Mouse (Mus musculus) MEL (cell line): ENCODE measurements around the gene Inpp4a. TPM values are rescaled to one million over a fixed set of nuclear protein-coding genes. Genes with fewer than 3 reads are reported as not detected.

Source experiments
- DNase-seq: peaks from one replicate; pipeline ENCODE4 v3.0.0; 2011; ENCODE audit warnings: low read depth, low spot score
- H3K27ac ChIP-seq: 2 replicates; pipeline ENCODE4 v1.5.1; 2012; ENCODE audit warnings: low read depth, mild to moderate bottlenecking, control low read depth, low read length, moderate library complexity; ENCODE audit not compliant: control insufficient read depth
- H3K27me3 ChIP-seq, 2 experiments: fragments of 150-350 bp in 1 of 2; sonication (generic) in 1 of 2; 2 replicates each; pipeline ENCODE4 v1.6.1; 2012; ENCODE audit warnings: low read length in 2 of 2, mild to moderate bottlenecking in 2 of 2, improper control_type of control experiment in 1 of 2, moderate library complexity in 1 of 2; ENCODE audit not compliant: insufficient read depth in 2 of 2, control insufficient read depth in 1 of 2
- H3K36me3 ChIP-seq, 2 experiments: 2 replicates each; pipeline ENCODE4 v1.6.1; 2012 to 2014; ENCODE audit warnings: low read length in 2 of 2, improper control_type of control experiment in 1 of 2, inconsistent platforms in 1 of 2, mild to moderate bottlenecking in 1 of 2; ENCODE audit not compliant: insufficient read depth in 2 of 2, control insufficient read depth in 1 of 2
- H3K4me1 ChIP-seq, 2 experiments: fragments of 150-350 bp in 1 of 2; sonication (generic) in 1 of 2; 2 replicates each; pipeline ENCODE4 v1.6.1; 2012; ENCODE audit warnings: low read length in 2 of 2, improper control_type of control experiment in 1 of 2, mild to moderate bottlenecking in 1 of 2; ENCODE audit not compliant: insufficient read depth in 2 of 2, control insufficient read depth in 1 of 2
- H3K4me3 ChIP-seq, 2 experiments: fragments of 150-350 bp in 1 of 2; sonication (generic) in 1 of 2; 2 replicates each; pipeline ENCODE4 v1.5.1; 2012; ENCODE audit warnings: low read depth in 2 of 2, low read length in 2 of 2, mild to moderate bottlenecking in 2 of 2, moderate library complexity in 2 of 2, control low read depth in 1 of 2, improper control_type of control experiment in 1 of 2; ENCODE audit not compliant: control insufficient read depth in 1 of 2, insufficient read depth in 1 of 2
- H3K79me2 ChIP-seq: 2 replicates; pipeline ENCODE4 v1.6.1; 2012; ENCODE audit warnings: mild to moderate bottlenecking, low read length, moderate library complexity; ENCODE audit not compliant: control insufficient read depth, poor library complexity, insufficient read depth
- H3K9ac ChIP-seq: 2 replicates; pipeline ENCODE4 v1.6.1; 2012; ENCODE audit warnings: low read depth, mild to moderate bottlenecking, control low read depth, low read length, moderate library complexity; ENCODE audit not compliant: control insufficient read depth, poor library complexity, severe bottlenecking
- H3K9me3 ChIP-seq: fragments of 150-350 bp; sonication (generic); replicated peaks from 2 replicates; pipeline ENCODE4 v1.6.1; 2012; ENCODE audit warnings: mild to moderate bottlenecking, low read length, improper control_type of control experiment, moderate library complexity; ENCODE audit not compliant: insufficient read depth
- BHLHE40 ChIP-seq: IDR thresholded peaks from 2 replicates; pipeline ENCODE4 v1.6.1; 2012; ENCODE audit warnings: low read depth, mild to moderate bottlenecking, inconsistent platforms, low read length, improper control_type of control experiment, borderline replicate concordance
- CHD1 ChIP-seq: IDR thresholded peaks from 2 replicates; pipeline ENCODE4 v1.6.1; 2012; ENCODE audit warnings: low read depth, mild to moderate bottlenecking, inconsistent platforms, low read length, improper control_type of control experiment
- CHD2 ChIP-seq: IDR thresholded peaks from 2 replicates; pipeline ENCODE4 v1.6.1; 2011; ENCODE audit warnings: low read length, improper control_type of control experiment
- CTCF ChIP-seq, 3 experiments: IDR thresholded peaks in 2 of 3; conservative IDR thresholded peaks in 1 of 3; 2 replicates each; pipeline ENCODE4 v1.5.1; 2011 to 2012; ENCODE audit warnings: low read length in 3 of 3, low read depth in 2 of 3, mild to moderate bottlenecking in 2 of 3, improper control_type of control experiment in 1 of 3, inconsistent platforms in 1 of 3, mixed read lengths in 1 of 3, moderate library complexity in 1 of 3; ENCODE audit not compliant: control insufficient read depth in 1 of 3, insufficient read depth in 1 of 3, poor library complexity in 1 of 3, severe bottlenecking in 1 of 3
- E2F4 ChIP-seq: IDR thresholded peaks from 2 replicates; pipeline ENCODE4 v1.6.1; 2011; ENCODE audit warnings: low read depth, low read length, improper control_type of control experiment, borderline replicate concordance
- ELF1 ChIP-seq: IDR thresholded peaks from 2 replicates; pipeline ENCODE4 v1.6.1; 2014; ENCODE audit warnings: low read depth, mild to moderate bottlenecking, inconsistent platforms, low read length, improper control_type of control experiment, moderate library complexity
- EP300 ChIP-seq, 2 experiments: IDR thresholded peaks; 2 replicates each; pipeline ENCODE4 v1.6.1; 2011; ENCODE audit warnings: improper control_type of control experiment in 2 of 2, low read length in 2 of 2, low read depth in 1 of 2, mild to moderate bottlenecking in 1 of 2
- ETS1 ChIP-seq: IDR thresholded peaks from 2 replicates; pipeline ENCODE4 v1.6.1; 2012; ENCODE audit warnings: low read depth, mild to moderate bottlenecking, inconsistent platforms, low read length, improper control_type of control experiment, moderate library complexity
- GABPA ChIP-seq: IDR thresholded peaks from 2 replicates; pipeline ENCODE4 v1.6.1; 2012; ENCODE audit warnings: low read depth, mild to moderate bottlenecking, inconsistent platforms, low read length, improper control_type of control experiment, moderate library complexity
- GATA1 ChIP-seq: IDR thresholded peaks from 2 replicates; pipeline ENCODE4 v1.6.1; 2011; ENCODE audit warnings: low read depth, low read length, improper control_type of control experiment
- HCFC1 ChIP-seq: IDR thresholded peaks from 2 replicates; pipeline ENCODE4 v1.6.1; 2012; ENCODE audit warnings: low read depth, mild to moderate bottlenecking, inconsistent platforms, low read length, improper control_type of control experiment, moderate library complexity
- JUND ChIP-seq: IDR thresholded peaks from 2 replicates; pipeline ENCODE4 v1.6.1; 2011; ENCODE audit warnings: low read depth, mild to moderate bottlenecking, improper control_type of control experiment, low read length
- KAT2A ChIP-seq: conservative IDR thresholded peaks from 2 replicates; pipeline ENCODE4 v1.6.1; 2012; ENCODE audit warnings: low read depth, low read length, improper control_type of control experiment, inconsistent platforms
- MAX ChIP-seq: IDR thresholded peaks from 2 replicates; pipeline ENCODE4 v1.6.1; 2011; ENCODE audit warnings: low read length, improper control_type of control experiment
- MAZ ChIP-seq: IDR thresholded peaks from 2 replicates; pipeline ENCODE4 v1.6.1; 2012; ENCODE audit warnings: low read depth, mild to moderate bottlenecking, inconsistent platforms, low read length, improper control_type of control experiment
- NELFE ChIP-seq: IDR thresholded peaks from 2 replicates; pipeline ENCODE4 v1.6.1; 2011; ENCODE audit warnings: low read depth, low read length, improper control_type of control experiment
- NRF1 ChIP-seq: IDR thresholded peaks from 2 replicates; pipeline ENCODE4 v1.6.1; 2014; ENCODE audit warnings: low read depth, mild to moderate bottlenecking, inconsistent platforms, low read length, improper control_type of control experiment, moderate library complexity; ENCODE audit not compliant: poor library complexity, insufficient read depth, severe bottlenecking
- POLR2A ChIP-seq, 2 experiments: IDR thresholded peaks; 2 replicates each; pipeline ENCODE4 v1.6.1; 2011 to 2012; ENCODE audit warnings: low read length in 2 of 2, mild to moderate bottlenecking in 2 of 2, control low read depth in 1 of 2, improper control_type of control experiment in 1 of 2, low read depth in 1 of 2, moderate library complexity in 1 of 2; ENCODE audit not compliant: control insufficient read depth in 1 of 2, insufficient read depth in 1 of 2, poor library complexity in 1 of 2
- POLR2AphosphoS5 ChIP-seq: IDR thresholded peaks from 2 replicates; pipeline ENCODE4 v1.6.1; 2012; ENCODE audit warnings: low read depth, borderline replicate concordance, mild to moderate bottlenecking, inconsistent platforms, low read length, moderate library complexity, mixed read lengths
- RCOR1 ChIP-seq: IDR thresholded peaks from 2 replicates; pipeline ENCODE4 v1.6.1; 2012; ENCODE audit warnings: low read depth, mild to moderate bottlenecking, inconsistent platforms, low read length, improper control_type of control experiment
- SMC3 ChIP-seq: IDR thresholded peaks from 2 replicates; pipeline ENCODE4 v1.6.1; 2011; ENCODE audit warnings: low read depth, low read length, improper control_type of control experiment
- TAL1 ChIP-seq: IDR thresholded peaks from 2 replicates; pipeline ENCODE4 v1.6.1; 2012; ENCODE audit warnings: mild to moderate bottlenecking, inconsistent platforms, low read length, moderate library complexity, mixed read lengths
- USF2 ChIP-seq, 2 experiments: IDR thresholded peaks; 2 replicates each; pipeline ENCODE4 v1.6.1; 2011 to 2012; ENCODE audit warnings: improper control_type of control experiment in 2 of 2, low read length in 2 of 2, borderline replicate concordance in 1 of 2, inconsistent platforms in 1 of 2, low read depth in 1 of 2, mild to moderate bottlenecking in 1 of 2; ENCODE audit not compliant: insufficient read depth in 1 of 2
- ZC3H11A ChIP-seq: IDR thresholded peaks from 2 replicates; pipeline ENCODE4 v1.6.1; 2012; ENCODE audit warnings: low read depth, mild to moderate bottlenecking, inconsistent platforms, low read length, improper control_type of control experiment
- ZKSCAN1 ChIP-seq: IDR thresholded peaks from 2 replicates; pipeline ENCODE4 v1.6.1; 2012; ENCODE audit warnings: low read depth, mild to moderate bottlenecking, inconsistent platforms, low read length, improper control_type of control experiment, moderate library complexity
- polyA plus RNA-seq, 2 experiments: library from polyadenylated mRNA; stranded (reverse) in 1 of 2; unstranded in 1 of 2; fragments of >175 nt in 1 of 2; fragments of >200 nt in 1 of 2; gene quantifications; 2 replicates each; pipeline versions ENCODE4 v1.2.1 to v1.2.4; 2012; ENCODE audit warnings: low replicate concordance in 2 of 2, low read depth in 1 of 2; ENCODE audit not compliant: insufficient read length in 2 of 2, insufficient read depth in 1 of 2, missing spikeins in 1 of 2
- total RNA-seq: library from RNA; depleted of rRNA; stranded (reverse); fragments of 300-350 nt; gene quantifications from 2 replicates; pipeline ENCODE4 v1.2.3, GENCODE M21; 2012

The Inpp4a gene
- total and polyA plus RNA-seq, 3 experiments, result 1.6 to 5.0 TPM; not detected in 1

GRCm38 (mm10) chr1:37408059-37408458 lies 108.4 kb downstream of the Inpp4a start:
- TF ChIP-seq NELFE (no peak), EP300 (IDR thresholded peaks at IDR 0.05; ENCODE audit: low read depth in 1 of 2, low read length in 2 of 2) (no peak), KAT2A (no peak), CHD1 (no peak), NRF1 (no peak), E2F4 (no peak), RCOR1 (no peak), TAL1 (no peak), ZKSCAN1 (no peak), SMC3 (no peak), CTCF (IDR thresholded peaks at IDR 0.05 in 2 of 3, conservative IDR thresholded peaks at IDR 0.05 in 1 of 3; ENCODE audit: control insufficient read depth in 1 of 3, insufficient read depth in 1 of 3, low read depth in 2 of 3, low read length in 3 of 3, poor library complexity in 1 of 3, severe bottlenecking in 1 of 3) (no peak), MAX (no peak)
- TF ChIP-seq, all 39 proteins: peak for 0
- no peaks in the 10 kb centered on the region for H3K9me3 ChIP-seq
- H3K4me3 ChIP-seq, result no peak overlapping the region
- no peak overlapping the region for H3K27ac ChIP-seq
- H3K36me3 ChIP-seq, result peaks cover 0 to 9% of the 10 kb centered on the region in 2 experiments; a peak in 2 of 4 replicates
- H3K9ac ChIP-seq, result no peak overlapping the region
- H3K4me1 ChIP-seq, result peaks cover 0 to 6% of the 10 kb centered on the region in 2 experiments; a peak in 2 of 4 replicates
- no peaks in the 10 kb centered on the region for H3K79me2 ChIP-seq
- DNase-seq, result no peak
- H3K27me3 ChIP-seq, result no peaks in the 10 kb centered on the region

GRCm38 (mm10) chr1:37408678-37409077 lies 109.0 kb downstream of the Inpp4a start:
- Histone ChIP-seq H3K4me3 (no peak overlapping the region), H3K27me3 (no peaks in the 10 kb centered on the region), H3K9me3 (no peaks in the 10 kb centered on the region), H3K9ac (no peak overlapping the region), H3K79me2 (no peaks in the 10 kb centered on the region), H3K27ac (no peak overlapping the region), H3K4me1 (peaks cover 0 to 6% of the 10 kb centered on the region in 2 experiments; a peak in 2 of 4 replicates), H3K36me3 (peaks cover 0 to 9% of the 10 kb centered on the region in 2 experiments; a peak in 2 of 4 replicates)
- no peak for TF ChIP-seq USF2 (IDR thresholded peaks at IDR 0.05; ENCODE audit: borderline replicate concordance in 1 of 2, insufficient read depth in 1 of 2, low read depth in 1 of 2, low read length in 2 of 2)
- TF ChIP-seq ELF1, result no peak
- TF ChIP-seq MAZ, result no peak
- no peak for DNase-seq

GRCm38 (mm10) chr1:37409647-37410046 lies 110.0 kb downstream of the Inpp4a start:
- no peaks in the 10 kb centered on the region for H3K79me2 ChIP-seq
- DNase-seq, result peak; percentile 70
- H3K4me3 ChIP-seq, result no peak overlapping the region
- peaks cover 0 to 6% of the 10 kb centered on the region in 2 experiments; a peak in 2 of 4 replicates for H3K4me1 ChIP-seq
- H3K9ac ChIP-seq, result no peak overlapping the region
- H3K36me3 ChIP-seq, result peaks cover 0 to 9% of the 10 kb centered on the region in 2 experiments; a peak in 3 of 4 replicates
- no peaks in the 10 kb centered on the region for H3K27me3 ChIP-seq
- no peaks in the 10 kb centered on the region for H3K9me3 ChIP-seq
- no peak overlapping the region for H3K27ac ChIP-seq
- TF ChIP-seq ELF1 (no peak), BHLHE40 (no peak), CHD2 (no peak), ZC3H11A (no peak), POLR2AphosphoS5 (no peak), CHD1 (no peak), GABPA (no peak), JUND (no peak), GATA1 (peak; percentile 66), SMC3 (no peak), CTCF (IDR thresholded peaks at IDR 0.05 in 2 of 3, conservative IDR thresholded peaks at IDR 0.05 in 1 of 3; ENCODE audit: control insufficient read depth in 1 of 3, insufficient read depth in 1 of 3, low read depth in 2 of 3, low read length in 3 of 3, poor library complexity in 1 of 3, severe bottlenecking in 1 of 3) (no peak), RCOR1 (no peak), KAT2A (no peak), HCFC1 (0 out of 2 replicates have a peak, but pooled peaks have one; percentile 23), ETS1 (no peak), POLR2A (IDR thresholded peaks at IDR 0.05; ENCODE audit: control insufficient read depth in 1 of 2, insufficient read depth in 1 of 2, low read depth in 1 of 2, low read length in 2 of 2, poor library complexity in 1 of 2) (no peak), MAZ (no peak), NELFE (no peak)
